ENCODE assay signal across 8 mouse cellular contexts in genomic region chr2:130642684-130643369, GRCm38 (mm10). TPM values are rescaled to one million over a fixed set of nuclear protein-coding genes. Genes with fewer than 3 reads are reported as not detected.
DNase-seq lines count a peak whose midpoint lies in the region; ATAC-seq and TF ChIP-seq lines count a peak whose summit lies in the region.

Gene Lzts3 (minus strand): TSS chr2:130642803.

- no peak for TF ChIP-seq CTCF in lung, postnatal 0 days (IDR thresholded peaks at IDR 0.05)

- H3K4me2 ChIP-seq in hindbrain, embryonic 11.5 days (replicated peaks; ENCODE audit: low read depth, low read length): peak within 1 kb of the TSS; percentile 98
- H3K4me2 ChIP-seq in lung, postnatal 0 days (replicated peaks; ENCODE audit: low read depth, low read length): peak within 1 kb of the TSS; percentile 97

- peak; percentile 96 for ATAC-seq in hindbrain, embryonic 11.5 days (ENCODE audit: low FRiP score)
- peak; percentile 99 for ATAC-seq in lung, postnatal 0 days

- no peaks in the 10 kb centered on the region for H3K9me3 ChIP-seq in hindbrain, embryonic 11.5 days (ENCODE audit: control insufficient read depth, low read length)
- H3K9me3 ChIP-seq in lung, postnatal 0 days (ENCODE audit: low read length): no peaks in the 10 kb centered on the region

- DNase-seq in NIH3T3 (ENCODE audit: low read depth): peak; percentile 95
- peak; percentile 98 to 99 for DNase-seq in cerebellum, postnatal 10 days
- DNase-seq in frontal cortex, postnatal 10 days (ENCODE audit: low spot score in 2 of 2): peak; percentile 85 to 89
- DNase-seq in hindbrain, embryonic 11.5 days (ENCODE audit: low spot score): peak; percentile 96
- peak; percentile 87 to 93 for DNase-seq in layer of hippocampus, postnatal 10 days (ENCODE audit: low spot score in 2 of 2)
- DNase-seq in lung, postnatal 0 days (ENCODE audit: low spot score): peak; percentile 95
- DNase-seq in ovary, postnatal 10 days (ENCODE audit: low spot score): peak; percentile 79
- peak; percentile 85 to 89 for DNase-seq in thymus, postnatal 10 days (ENCODE audit: low spot score in 2 of 2)

- H3K9ac ChIP-seq in hindbrain, embryonic 11.5 days (ENCODE audit: low read depth, low read length): peak within 1 kb of the TSS; percentile 73
- H3K9ac ChIP-seq in lung, postnatal 0 days (replicated peaks; ENCODE audit: low read depth): peak within 1 kb of the TSS; percentile 52

- H3K36me3 ChIP-seq in hindbrain, embryonic 11.5 days (ENCODE audit: control insufficient read depth, insufficient read depth, low read length): no peaks in the 10 kb centered on the region
- H3K36me3 ChIP-seq in lung, postnatal 0 days (ENCODE audit: insufficient read depth, low read length): no peaks in the 10 kb centered on the region

- no peak for TF ChIP-seq EP300 in lung, postnatal 0 days (IDR thresholded peaks at IDR 0.05)

- H3K27ac ChIP-seq in hindbrain, embryonic 11.5 days (ENCODE audit: low read depth, low read length): peak within 1 kb of the TSS; percentile 39; the same call in 1 of the 2 replicates
- H3K27ac ChIP-seq in lung, postnatal 0 days (ENCODE audit: low read length): no peak within 1 kb of the TSS

- 3% methylated on average over 40 of the region's 40 CpGs for WGBS in hindbrain, embryonic 11.5 days
- 4% methylated on average over 37 of the region's 40 CpGs for WGBS in lung, postnatal 0 days

- peak within 1 kb of the TSS; percentile 64 for H3K4me3 ChIP-seq in hindbrain, embryonic 11.5 days (ENCODE audit: low read depth, low read length)
- H3K4me3 ChIP-seq in lung, postnatal 0 days (ENCODE audit: low read depth, low read length): peak within 1 kb of the TSS; percentile 57

- H3K4me1 ChIP-seq in hindbrain, embryonic 11.5 days (replicated peaks; ENCODE audit: control insufficient read depth, insufficient read depth, low read length): peaks cover 2% of the 10 kb centered on the region; the same call in 1 of the 2 replicates
- no peaks in the 10 kb centered on the region for H3K4me1 ChIP-seq in lung, postnatal 0 days (ENCODE audit: insufficient read depth, low read depth, low read length)

- peaks cover 9% of the 10 kb centered on the region; the same call in 1 of the 2 replicates for H3K27me3 ChIP-seq in hindbrain, embryonic 11.5 days (ENCODE audit: control insufficient read depth, insufficient read depth, low read length)
- no peaks in the 10 kb centered on the region for H3K27me3 ChIP-seq in lung, postnatal 0 days (replicated peaks; ENCODE audit: insufficient read depth, low read length)

RNA-seq across cellular contexts. Expression of gene Lzts3, which starts in this region (rescaled TPM):
- polyA plus RNA-seq in hindbrain, embryonic 11.5 days (2014; fragmentation: Nextera tagmentation; extraction: Ambion mirVana): 0.98 and 1.6 TPM in 2 replicates
- total RNA-seq in layer of hippocampus, postnatal 10 days (2021): 10 to 100 TPM; 43.9 to 50.5 TPM
- 0.95 and 1.5 TPM in 2 replicates for polyA plus RNA-seq in lung, postnatal 0 days (2015; fragmentation: Nextera tagmentation; extraction: Ambion mirVana)
